9 mouse cellular contexts compared by ENCODE assay signal in the genomic region with DNA sequence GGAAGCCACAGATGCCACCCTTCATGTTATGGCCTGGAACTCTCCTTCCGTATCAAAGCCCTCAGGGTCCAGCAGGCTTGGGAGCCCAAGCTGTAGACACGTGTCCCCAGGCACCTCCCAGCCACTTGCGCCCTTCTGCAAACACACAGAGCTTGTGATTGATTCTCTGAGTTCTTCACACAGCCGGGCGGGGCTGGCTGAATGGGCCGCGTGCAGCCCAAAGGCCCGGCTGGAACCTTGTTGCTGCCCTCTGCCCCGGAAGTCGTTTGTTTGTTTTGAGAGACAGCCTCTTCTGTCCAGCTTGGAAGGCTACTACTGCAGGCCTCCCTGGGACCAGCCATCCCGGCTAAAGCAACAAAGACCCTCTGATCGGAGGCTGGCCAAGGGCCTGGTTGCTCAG.
DNase-seq lines count a peak whose midpoint lies in the region; ATAC-seq and TF ChIP-seq lines count a peak whose summit lies in the region.
"Had no signal": no experiment of that assay in that cellular context is flagged by ENCODE, and none has a peak within 500 bp of the region (broad histone marks: within the 10 kb centered on the region; RNA-seq: fewer than 3 reads in every experiment).

No protein-coding gene starts in this region.

- H3K9me3 ChIP-seq in MEL (replicated peaks; ENCODE audit: insufficient read depth, low read length), result no peaks in the 10 kb centered on the region
- H3K9me3 ChIP-seq in hindbrain, postnatal 0 days (ENCODE audit: low read length), result no peaks in the 10 kb centered on the region
- no peaks in the 10 kb centered on the region for H3K9me3 ChIP-seq in liver, embryonic 13.5 days (replicated peaks)

- H3K4me3 ChIP-seq in MEL (ENCODE audit: control insufficient read depth in 1 of 2, insufficient read depth in 1 of 2, low read depth in 2 of 2, low read length in 2 of 2), result peak overlapping the region; percentile 9 to 28; a peak in 3 of 4 replicates
- no peak overlapping the region for H3K4me3 ChIP-seq in hindbrain, postnatal 0 days (ENCODE audit: low read length)
- no peak overlapping the region for H3K4me3 ChIP-seq in liver, embryonic 13.5 days (replicated peaks)
- H3K4me3 ChIP-seq: myocyte had no signal

- TF ChIP-seq CTCF in MEL (IDR thresholded peaks at IDR 0.05 in 2 of 3, conservative IDR thresholded peaks at IDR 0.05 in 1 of 3; ENCODE audit: control insufficient read depth in 1 of 3, insufficient read depth in 1 of 3, low read depth in 2 of 3, low read length in 3 of 3, poor library complexity in 1 of 3, severe bottlenecking in 1 of 3), result no peak
- no peak for TF ChIP-seq CTCF in brain, embryonic 14.5 days (IDR thresholded peaks at IDR 0.05; ENCODE audit: borderline replicate concordance, extremely low read depth, insufficient read depth, insufficient read length)
- TF ChIP-seq CTCF in hindbrain, postnatal 0 days (IDR thresholded peaks at IDR 0.05; ENCODE audit: low read depth), result no peak

- peak overlapping the region; percentile 84 for H3K27ac ChIP-seq in MEL (ENCODE audit: control insufficient read depth, low read depth, low read length)
- H3K27ac ChIP-seq in hindbrain, postnatal 0 days, result no peak overlapping the region
- peak overlapping the region; percentile 45; the same call in 1 of the 2 replicates for H3K27ac ChIP-seq in liver, embryonic 13.5 days

- no peak for ATAC-seq in hindbrain, postnatal 0 days
- peak; percentile 27; the same call in 1 of the 2 replicates for ATAC-seq in liver, embryonic 13.5 days (ENCODE audit: low read depth)
- ATAC-seq in activated CD4-positive, CD25-positive, alpha-beta regulatory T cell, adult 4 months, result no peak

- H3K4me1 ChIP-seq in MEL (ENCODE audit: control insufficient read depth in 1 of 2, insufficient read depth in 2 of 2, low read length in 2 of 2), result peaks cover 11 to 42% of the 10 kb centered on the region in 2 experiments
- H3K4me1 ChIP-seq in hindbrain, postnatal 0 days (ENCODE audit: insufficient read depth, low read length), result peaks cover 17% of the 10 kb centered on the region
- H3K4me1 ChIP-seq in liver, embryonic 13.5 days (replicated peaks), result peaks cover 59% of the 10 kb centered on the region

- peaks cover 0 to 22% of the 10 kb centered on the region in 2 experiments; a peak in 2 of 4 replicates for H3K36me3 ChIP-seq in MEL (ENCODE audit: control insufficient read depth in 1 of 2, insufficient read depth in 2 of 2, low read length in 2 of 2)
- H3K36me3 ChIP-seq in hindbrain, postnatal 0 days (ENCODE audit: insufficient read depth, low read length), result no peaks in the 10 kb centered on the region
- H3K36me3 ChIP-seq in liver, embryonic 13.5 days, result no peaks in the 10 kb centered on the region

- H3K79me2 ChIP-seq in MEL (ENCODE audit: control insufficient read depth, insufficient read depth, low read length, poor library complexity), result no peaks in the 10 kb centered on the region; the same call in 1 of the 2 replicates

- peak overlapping the region; percentile 51 for H3K9ac ChIP-seq in MEL (ENCODE audit: control insufficient read depth, low read depth, low read length, poor library complexity, severe bottlenecking)
- no peak overlapping the region for H3K9ac ChIP-seq in hindbrain, postnatal 0 days (replicated peaks; ENCODE audit: low read length)
- no peak overlapping the region for H3K9ac ChIP-seq in liver, embryonic 13.5 days

- DNase-seq in MEL (ENCODE audit: low read depth, low spot score), result peak; percentile 65
- DNase-seq in brain, embryonic 14.5 days (ENCODE audit: low read depth), result peak; percentile 32
- peak; percentile 27 for DNase-seq in hindbrain, postnatal 0 days (ENCODE audit: low spot score)
- no peak for DNase-seq in liver, embryonic 13.5 days
- no peak for DNase-seq in right cerebral cortex, postnatal 36 days (ENCODE audit: low spot score in 2 of 2)
- DNase-seq in cerebellum, adult 8-10 months, result no peak
- DNase-seq in layer of hippocampus, adult 8-10 months (ENCODE audit: low spot score in 2 of 2), result no peak

- no peaks in the 10 kb centered on the region for H3K27me3 ChIP-seq in MEL (ENCODE audit: control insufficient read depth in 1 of 2, insufficient read depth in 2 of 2, low read length in 2 of 2)
- no peaks in the 10 kb centered on the region; the same call in 1 of the 2 replicates for H3K27me3 ChIP-seq in hindbrain, postnatal 0 days (ENCODE audit: insufficient read depth, low read length)
- peaks cover 11% of the 10 kb centered on the region for H3K27me3 ChIP-seq in liver, embryonic 13.5 days

- no peak for TF ChIP-seq RAD21 in MEL (IDR thresholded peaks at IDR 0.05; ENCODE audit: low read depth, low read length)

- no peak overlapping the region for H3K4me2 ChIP-seq in hindbrain, postnatal 0 days (ENCODE audit: low read depth, low read length)
- peak overlapping the region; percentile 10 for H3K4me2 ChIP-seq in liver, embryonic 13.5 days

- 32% methylated on average over 12 of the region's 12 CpGs for WGBS in hindbrain, postnatal 0 days
- WGBS in liver, embryonic 13.5 days (ENCODE audit: insufficient replicate concordance), result 45% methylated on average over 12 of the region's 12 CpGs

- TF ChIP-seq EP300 in MEL (IDR thresholded peaks at IDR 0.05; ENCODE audit: low read depth in 1 of 2, low read length in 2 of 2), result no peak

- TF ChIP-seq POLR2A in MEL (IDR thresholded peaks at IDR 0.05; ENCODE audit: control insufficient read depth in 1 of 2, insufficient read depth in 1 of 2, low read depth in 1 of 2, low read length in 2 of 2, poor library complexity in 1 of 2), result no peak
- no peak for TF ChIP-seq POLR2A in brain, embryonic 14.5 days (IDR thresholded peaks at IDR 0.05; ENCODE audit: borderline replicate concordance, extremely low read depth, insufficient read depth, insufficient read length, poor library complexity, severe bottlenecking)

TF ChIP-seq in MEL, 35 proteins besides CTCF, POLR2A, EP300 and RAD21:
- TF ChIP-seq USF1 (IDR thresholded peaks at IDR 0.05; ENCODE audit: low read depth, low read length) (peak; percentile 39; the same call in 1 of the 2 replicates), ZNF384 (IDR thresholded peaks at IDR 0.05; ENCODE audit: low read depth, low read length) (no peak), MAZ (IDR thresholded peaks at IDR 0.05; ENCODE audit: low read depth, low read length) (no peak), RCOR1 (IDR thresholded peaks at IDR 0.05; ENCODE audit: low read depth, low read length) (no peak), MXI1 (IDR thresholded peaks at IDR 0.05; ENCODE audit: low read depth, low read length) (no peak)

Comparison
In these comparisons a context has a peak if more than half of its experiments do, and no peak if none do; other contexts are left out.
1. DNase-seq: peak in MEL (single experiment), brain, embryonic 14.5 days (single experiment) and hindbrain, postnatal 0 days (single experiment); none in liver, embryonic 13.5 days (single experiment), right cerebral cortex, postnatal 36 days (0 of 2), cerebellum, adult 8-10 months (single experiment) and layer of hippocampus, adult 8-10 months (0 of 2).
2. H3K4me3 ChIP-seq: peak in MEL (2 of 2); none in hindbrain, postnatal 0 days (single experiment) and liver, embryonic 13.5 days (single experiment).